Mouse (Mus musculus): Measurements from ENCODE around the gene Gm4969. TPM values are rescaled to one million over a fixed set of nuclear protein-coding genes. Genes with fewer than 3 reads are reported as not detected.
A peak's percentile ranks its signal among the peaks of the same experiment; 100 is the strongest.

Gm4969 gene
- polyA plus RNA-seq, 1 experiment = 1.1 TPM

- Histone ChIP-seq H3K4me3 (ENCODE audit: insufficient read depth, low read length) (no peak overlapping the region), H3K27ac (ENCODE audit: insufficient read depth, low read length) (no peak overlapping the region), H3K4me1 (ENCODE audit: control insufficient read depth, insufficient read depth, low read length) (peaks cover 2% of the 10 kb centered on the region)
- TF ChIP-seq CTCF (IDR thresholded peaks at IDR 0.05; ENCODE audit: extremely low read depth, insufficient read depth, low read length) (no peak), POLR2A (IDR thresholded peaks at IDR 0.05; ENCODE audit: extremely low read depth, insufficient read depth, low read length) (no peak)
These were observed 28.6 kb upstream of the Gm4969 start for GRCm38 (mm10) chr7:19146793-19147192.

GRCm38 (mm10) chr7:19137380-19137779 lies 19.2 kb upstream of the Gm4969 start:
- TF ChIP-seq POLR2A (IDR thresholded peaks at IDR 0.05; ENCODE audit: extremely low read depth, insufficient read depth, low read length) = no peak
- peak; percentile 36 for TF ChIP-seq CTCF (IDR thresholded peaks at IDR 0.05; ENCODE audit: extremely low read depth, insufficient read depth, low read length)
- H3K4me1 ChIP-seq (ENCODE audit: control insufficient read depth, insufficient read depth, low read length) = peaks cover 2% of the 10 kb centered on the region; the same call in 1 of the 2 replicates
- no peak overlapping the region for H3K27ac ChIP-seq (ENCODE audit: insufficient read depth, low read length)
- no peak overlapping the region for H3K4me3 ChIP-seq (ENCODE audit: insufficient read depth, low read length)

- Histone ChIP-seq H3K4me3 (ENCODE audit: insufficient read depth, low read length) (no peak overlapping the region), H3K4me1 (ENCODE audit: control insufficient read depth, insufficient read depth, low read length) (peaks cover 2% of the 10 kb centered on the region; the same call in 1 of the 2 replicates), H3K27ac (ENCODE audit: insufficient read depth, low read length) (0 out of 2 replicates have a peak overlapping the region, but pooled peaks have one; percentile 14)
- no peak for TF ChIP-seq CTCF (IDR thresholded peaks at IDR 0.05; ENCODE audit: extremely low read depth, insufficient read depth, low read length)
- no peak for TF ChIP-seq POLR2A (IDR thresholded peaks at IDR 0.05; ENCODE audit: extremely low read depth, insufficient read depth, low read length)
These were observed 18.6 kb upstream of the Gm4969 start for GRCm38 (mm10) chr7:19136673-19137334.

- Histone ChIP-seq H3K4me1 (ENCODE audit: control insufficient read depth, insufficient read depth, low read length) (peaks cover 2% of the 10 kb centered on the region; the same call in 1 of the 2 replicates), H3K27ac (ENCODE audit: insufficient read depth, low read length) (0 out of 2 replicates have a peak overlapping the region, but pooled peaks have one; percentile 14), H3K4me3 (ENCODE audit: insufficient read depth, low read length) (no peak overlapping the region)
- TF ChIP-seq POLR2A (IDR thresholded peaks at IDR 0.05; ENCODE audit: extremely low read depth, insufficient read depth, low read length) = no peak
- TF ChIP-seq CTCF (IDR thresholded peaks at IDR 0.05; ENCODE audit: extremely low read depth, insufficient read depth, low read length) = no peak
These were observed 18.0 kb upstream of the Gm4969 start for GRCm38 (mm10) chr7:19136168-19136567.

- Histone ChIP-seq H3K4me1 (ENCODE audit: control insufficient read depth, insufficient read depth, low read length) (peaks cover 2% of the 10 kb centered on the region; the same call in 1 of the 2 replicates), H3K27ac (ENCODE audit: insufficient read depth, low read length) (peak overlapping the region; percentile 76), H3K4me3 (ENCODE audit: insufficient read depth, low read length) (peak overlapping the region; percentile 30)
- TF ChIP-seq CTCF (IDR thresholded peaks at IDR 0.05; ENCODE audit: extremely low read depth, insufficient read depth, low read length) (peak; percentile 46), POLR2A (IDR thresholded peaks at IDR 0.05; ENCODE audit: extremely low read depth, insufficient read depth, low read length) (0 out of 2 replicates have a peak, but pooled peaks have one; percentile 15)
These were observed 13.2 kb upstream of the Gm4969 start for GRCm38 (mm10) chr7:19131324-19131848.

- peak overlapping the region; percentile 76; the same call in 1 of the 2 replicates for H3K27ac ChIP-seq (ENCODE audit: insufficient read depth, low read length)
- no peak for TF ChIP-seq CTCF (IDR thresholded peaks at IDR 0.05; ENCODE audit: extremely low read depth, insufficient read depth, low read length)
- no peak for TF ChIP-seq POLR2A (IDR thresholded peaks at IDR 0.05; ENCODE audit: extremely low read depth, insufficient read depth, low read length)
These were observed 12.5 kb upstream of the Gm4969 start for GRCm38 (mm10) chr7:19130657-19131056.

GRCm38 (mm10) chr7:19129396-19129795 lies 11.2 kb upstream of the Gm4969 start:
- TF ChIP-seq CTCF (IDR thresholded peaks at IDR 0.05; ENCODE audit: extremely low read depth, insufficient read depth, low read length) (no peak), POLR2A (IDR thresholded peaks at IDR 0.05; ENCODE audit: extremely low read depth, insufficient read depth, low read length) (no peak)
- Histone ChIP-seq H3K27ac (ENCODE audit: insufficient read depth, low read length) (no peak overlapping the region), H3K4me1 (ENCODE audit: control insufficient read depth, insufficient read depth, low read length) (0 out of 2 replicates have a peak, but pooled peaks cover 1% of the 10 kb centered on the region), H3K4me3 (ENCODE audit: insufficient read depth, low read length) (no peak overlapping the region)

More at GRCm38 (mm10) chr7:19130657-19131056, 12.5 kb upstream of the Gm4969 start:
- Histone ChIP-seq H3K4me1 (ENCODE audit: control insufficient read depth, insufficient read depth, low read length) (0 out of 2 replicates have a peak, but pooled peaks cover 1% of the 10 kb centered on the region), H3K4me3 (ENCODE audit: insufficient read depth, low read length) (peak overlapping the region; percentile 30; the same call in 1 of the 2 replicates)

- Histone ChIP-seq H3K4me3 (ENCODE audit: insufficient read depth, low read length) (no peak overlapping the region), H3K4me1 (ENCODE audit: control insufficient read depth, insufficient read depth, low read length) (0 out of 2 replicates have a peak, but pooled peaks cover 1% of the 10 kb centered on the region), H3K27ac (ENCODE audit: insufficient read depth, low read length) (no peak overlapping the region)
- TF ChIP-seq CTCF (IDR thresholded peaks at IDR 0.05; ENCODE audit: extremely low read depth, insufficient read depth, low read length) = no peak
- TF ChIP-seq POLR2A (IDR thresholded peaks at IDR 0.05; ENCODE audit: extremely low read depth, insufficient read depth, low read length) = no peak
These were observed 9.6 kb upstream of the Gm4969 start for GRCm38 (mm10) chr7:19127744-19128143.

GRCm38 (mm10) chr7:19124713-19125112 lies 6.5 kb upstream of the Gm4969 start:
- Histone ChIP-seq H3K27ac (ENCODE audit: insufficient read depth, low read length) (no peak overlapping the region), H3K4me3 (ENCODE audit: insufficient read depth, low read length) (no peak overlapping the region), H3K4me1 (ENCODE audit: control insufficient read depth, insufficient read depth, low read length) (0 out of 2 replicates have a peak, but pooled peaks cover 1% of the 10 kb centered on the region)
- no peak for TF ChIP-seq POLR2A (IDR thresholded peaks at IDR 0.05; ENCODE audit: extremely low read depth, insufficient read depth, low read length)
- TF ChIP-seq CTCF (IDR thresholded peaks at IDR 0.05; ENCODE audit: extremely low read depth, insufficient read depth, low read length) = no peak

Measured in cortical plate, adult 2 months (tissue).